Mouse (Mus musculus) liver, embryonic 14.5 days (tissue): Measurements from ENCODE around the gene Nek11.

Experiments
- CTCF ChIP-seq: IDR thresholded peaks from 2 replicates; pipeline ENCODE4 v1.5.1; 2016; ENCODE audit warnings: antibody characterized with exemption, low read depth, control low read depth
- EP300 ChIP-seq: IDR thresholded peaks from 2 replicates; pipeline ENCODE4 v1.6.1; 2016; ENCODE audit warnings: antibody characterized with exemption, low read depth

DNA sequence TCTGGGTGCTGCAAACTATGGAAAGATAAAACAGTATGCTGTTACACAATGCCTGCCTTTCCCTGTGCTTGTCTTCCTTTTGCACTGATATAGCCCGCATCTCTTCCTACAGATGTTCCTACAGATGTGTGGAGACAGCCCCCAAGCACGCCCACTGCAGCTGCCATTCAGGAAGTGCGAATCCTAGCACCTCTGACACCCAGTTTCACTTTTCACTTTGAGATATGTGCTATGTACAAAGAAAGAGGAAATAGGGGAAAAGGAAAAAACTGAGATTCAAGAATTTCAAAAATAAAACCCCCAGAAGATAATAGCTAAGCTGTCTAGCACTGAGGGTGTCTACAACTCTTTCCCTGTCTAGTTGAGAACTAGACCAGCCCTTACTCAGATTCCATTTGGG, 208.6 kb downstream of the Nek11 start:
- TF ChIP-seq CTCF, result no peak
- no peak for TF ChIP-seq EP300
